Mouse (Mus musculus) heart, adult 9 months (tissue): Measurements from ENCODE around the gene Ksr1.

ENCODE experiments used
- DNase-seq, 2 experiments: peaks; one replicate each; pipeline ENCODE4 v3.0.0; 2022; ENCODE audit warnings: low spot score in 2 of 2

Ksr1 gene

GRCm38 (mm10) chr11:79093986-79094695 lies 52.1 kb downstream of the Ksr1 start:
- no peak for DNase-seq

GRCm38 (mm10) chr11:79093386-79093906 lies 52.8 kb downstream of the Ksr1 start:
- no peak for DNase-seq

GRCm38 (mm10) chr11:79092802-79093201 lies 53.4 kb downstream of the Ksr1 start:
- DNase-seq, result no peak

- DNase-seq, result no peak
Observed at GRCm38 (mm10) chr11:79092245-79092644, 54.0 kb downstream of the Ksr1 start.

GRCm38 (mm10) chr11:79089756-79090155 lies 56.5 kb downstream of the Ksr1 start:
- no peak for DNase-seq

GRCm38 (mm10) chr11:79089027-79089426 lies 57.2 kb downstream of the Ksr1 start:
- DNase-seq, result no peak

- DNase-seq, result no peak
Observed at GRCm38 (mm10) chr11:79088325-79088724, 57.9 kb downstream of the Ksr1 start.

- DNase-seq, result peak in 1 of 2 experiments; percentile 63
Observed at GRCm38 (mm10) chr11:79087731-79088311, 58.4 kb downstream of the Ksr1 start.

GRCm38 (mm10) chr11:79086787-79087186 lies 59.4 kb downstream of the Ksr1 start:
- DNase-seq, result no peak

- DNase-seq, result no peak
Observed at GRCm38 (mm10) chr11:79085059-79085458, 61.1 kb downstream of the Ksr1 start.

- DNase-seq, result peak in 1 of 2 experiments; percentile 63
Observed at GRCm38 (mm10) chr11:79083018-79083441, 63.2 kb downstream of the Ksr1 start.

GRCm38 (mm10) chr11:79080965-79081891 lies 65.0 kb downstream of the Ksr1 start:
- DNase-seq, result peak; percentile 79 to 85

GRCm38 (mm10) chr11:79080081-79080480 lies 66.1 kb downstream of the Ksr1 start:
- DNase-seq, result peak in 1 of 2 experiments; percentile 51

- no peak for DNase-seq
Observed at GRCm38 (mm10) chr11:79076484-79076883, 69.7 kb downstream of the Ksr1 start.

GRCm38 (mm10) chr11:79075044-79075443 lies 71.2 kb downstream of the Ksr1 start:
- DNase-seq, result no peak

- no peak for DNase-seq
Observed at GRCm38 (mm10) chr11:79074611-79075010, 71.6 kb downstream of the Ksr1 start.

GRCm38 (mm10) chr11:79073583-79073982 lies 72.6 kb downstream of the Ksr1 start:
- no peak for DNase-seq

- no peak for DNase-seq
Observed at GRCm38 (mm10) chr11:79072108-79072507, 74.1 kb downstream of the Ksr1 start.

GRCm38 (mm10) chr11:79071082-79071972 lies 74.9 kb downstream of the Ksr1 start:
- DNase-seq, result peak; percentile 56 to 58

- no peak for DNase-seq
Observed at GRCm38 (mm10) chr11:79069453-79070153, 76.6 kb downstream of the Ksr1 start.
